Mouse (Mus musculus) thymus, adult 18-20 months (tissue): ENCODE data around the gene Hmg20b.
A peak's percentile ranks its signal among the peaks of the same experiment; 100 is the strongest.

Experiments used
- DNase-seq, 2 experiments: peaks; one replicate each; pipeline ENCODE4 v3.0.0; 2022; ENCODE audit warnings: mixed read lengths in 2 of 2

Gene Hmg20b

DNA sequence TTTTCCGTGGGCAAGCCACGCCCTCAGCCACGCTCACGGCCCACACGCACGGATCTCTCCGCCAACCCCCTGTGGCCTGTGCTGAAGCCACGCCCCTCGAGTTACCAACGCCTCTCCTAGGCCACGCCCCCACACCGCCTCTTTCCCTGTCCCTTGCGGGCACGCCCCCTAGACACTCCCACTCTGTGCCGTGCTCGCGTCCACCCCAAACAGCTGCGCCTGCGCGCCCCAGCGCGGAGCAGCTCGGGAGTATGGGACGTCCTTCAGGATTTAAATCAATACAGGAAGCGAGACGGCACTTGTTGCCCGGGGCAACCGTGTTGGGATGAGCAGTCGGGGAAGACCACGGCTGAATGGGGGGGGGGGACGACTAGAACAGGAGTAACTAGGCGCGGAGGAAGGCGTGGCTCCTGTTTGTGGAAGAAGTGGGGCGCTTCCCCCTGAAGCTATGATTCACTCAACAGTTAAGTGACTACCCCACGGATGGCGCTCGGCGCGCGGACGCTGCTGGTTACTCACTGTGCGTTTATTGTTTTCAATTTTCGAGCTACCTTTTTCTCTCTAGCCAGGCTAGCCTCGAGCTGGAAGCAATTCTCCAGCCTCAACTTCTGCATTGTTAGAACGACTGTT lies 28.4 kb upstream of the Hmg20b start:
- peak; percentile 100 for DNase-seq

DNA sequence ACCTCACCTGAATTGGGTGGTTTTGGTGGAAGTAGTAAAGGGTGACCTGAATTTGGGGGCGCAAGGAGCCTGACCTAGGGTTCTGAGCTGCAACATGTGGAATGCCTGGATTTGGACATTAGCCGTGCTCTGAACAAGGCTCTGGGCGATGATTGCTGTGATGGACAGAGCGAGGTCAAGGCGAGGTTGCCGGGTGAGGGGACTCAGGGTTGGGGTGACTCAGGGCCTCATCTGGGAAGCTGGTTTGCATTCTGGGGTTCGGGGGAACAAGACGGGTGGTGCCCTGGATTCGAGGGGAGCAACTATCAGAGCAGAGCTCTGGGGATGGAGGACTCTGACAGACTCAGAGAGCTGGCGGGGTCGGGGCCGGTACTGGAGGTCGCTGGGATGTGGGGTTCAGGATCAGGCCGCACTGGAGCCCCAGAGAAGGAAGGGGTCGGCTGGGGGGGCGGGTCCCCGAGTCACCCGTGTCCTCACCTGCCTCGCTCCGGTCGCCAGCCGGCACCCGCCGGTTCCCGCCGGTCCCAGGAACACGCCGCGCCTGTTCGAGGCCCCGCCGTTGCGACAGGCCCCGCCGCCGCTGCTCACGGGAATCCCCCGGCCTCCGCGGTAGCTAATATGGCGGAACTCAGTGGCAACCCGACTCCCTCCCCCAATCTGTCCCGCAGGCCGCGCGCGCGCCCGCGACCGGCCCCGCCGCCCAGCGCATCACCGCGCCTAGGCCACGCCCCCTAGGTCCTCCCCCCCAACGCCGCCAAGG lies 27.7 kb upstream of the Hmg20b start, which contains the start of gene Fzr1:
Gene Fzr1 (minus strand): TSS at position 724 of the 760 bp plus-strand sequence.
- DNase-seq = no peak

DNA sequence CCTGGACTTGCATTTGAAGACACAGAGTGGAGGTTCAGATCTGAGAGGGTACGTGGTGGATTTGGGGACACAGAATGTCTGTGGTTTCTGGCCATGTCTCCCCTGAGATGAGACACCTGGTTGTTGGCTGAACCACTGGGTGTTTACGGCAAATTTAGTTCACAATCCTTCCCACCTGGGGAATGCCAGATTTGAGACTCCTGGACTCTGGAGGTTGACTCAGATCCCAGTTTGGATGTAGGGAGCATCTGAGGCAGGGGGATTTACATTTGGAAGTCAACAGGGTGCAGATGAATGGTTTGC lies 27.0 kb upstream of the Hmg20b start:
- DNase-seq = no peak

DNA sequence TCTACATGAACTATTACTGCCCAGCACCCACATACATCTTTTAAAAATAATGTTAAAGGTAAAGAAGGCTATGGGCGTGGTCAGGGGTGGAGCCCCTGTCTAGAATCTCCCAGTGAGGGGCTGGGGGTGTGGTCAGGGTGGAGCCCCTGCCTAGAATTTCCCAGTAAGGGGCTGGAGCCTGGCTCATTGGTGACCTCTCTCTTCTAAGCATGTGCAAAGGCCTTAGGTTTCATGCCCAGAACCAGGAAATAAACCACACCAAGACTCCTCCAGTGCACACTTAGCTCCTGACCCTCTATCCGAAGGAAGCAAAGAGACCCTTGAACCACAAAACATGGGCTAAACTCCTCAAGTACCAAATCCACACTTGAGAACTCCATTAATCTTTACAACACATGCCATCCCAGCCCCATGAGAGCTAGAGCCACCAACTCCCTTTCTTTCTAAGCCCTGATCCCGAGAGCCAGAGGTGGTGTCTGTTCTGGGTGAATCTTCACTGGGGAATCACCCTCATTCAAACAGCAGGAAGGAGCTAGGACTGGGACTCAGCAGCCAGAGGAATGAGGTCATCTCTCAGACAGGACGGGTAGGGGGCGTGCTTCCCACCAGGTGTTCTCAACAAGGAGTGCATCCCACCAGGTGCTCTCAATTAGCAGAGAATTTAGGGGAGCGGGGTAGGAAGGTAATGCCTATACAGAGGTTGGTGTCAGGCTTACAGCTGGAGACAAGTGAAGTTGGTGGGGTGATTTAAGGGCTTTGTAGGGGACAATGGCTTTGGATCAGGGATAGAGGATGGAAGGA lies 26.5 kb upstream of the Hmg20b start:
- DNase-seq = no peak

DNA sequence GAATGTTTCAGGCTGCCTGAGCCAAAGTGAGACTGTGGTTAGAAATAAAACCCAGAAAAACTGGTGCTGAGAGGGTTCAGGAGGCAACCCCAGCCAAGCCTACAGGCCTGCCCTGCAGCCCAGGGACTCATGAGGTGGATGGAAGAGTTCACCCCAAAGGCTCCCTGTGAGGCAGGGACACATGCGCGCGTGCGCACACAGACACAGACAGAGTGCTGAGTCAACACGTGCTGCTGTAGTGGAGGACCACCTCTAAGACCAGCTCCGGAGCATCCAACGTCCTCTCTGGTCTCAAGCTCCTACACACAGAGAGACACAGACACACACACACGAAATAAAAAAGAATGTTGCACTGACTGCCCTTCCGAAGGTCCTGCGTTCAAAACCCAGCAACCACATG lies 25.0 kb upstream of the Hmg20b start:
- no peak for DNase-seq

DNA sequence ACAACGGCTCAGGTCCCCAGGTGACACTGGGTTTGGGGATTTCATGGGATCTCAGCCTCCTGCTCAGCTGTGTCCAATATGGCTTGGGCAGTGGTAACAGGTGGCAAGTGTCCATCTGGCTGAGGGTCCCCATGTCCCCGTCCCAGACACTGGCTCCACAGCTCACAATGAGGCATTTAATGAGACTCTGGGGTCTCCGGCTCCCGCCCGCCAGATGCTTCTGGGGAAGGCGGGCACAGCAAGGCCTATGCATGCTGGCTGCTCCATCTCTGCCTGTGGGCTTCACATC lies 16.9 kb upstream of the Hmg20b start:
- no peak for DNase-seq

DNA sequence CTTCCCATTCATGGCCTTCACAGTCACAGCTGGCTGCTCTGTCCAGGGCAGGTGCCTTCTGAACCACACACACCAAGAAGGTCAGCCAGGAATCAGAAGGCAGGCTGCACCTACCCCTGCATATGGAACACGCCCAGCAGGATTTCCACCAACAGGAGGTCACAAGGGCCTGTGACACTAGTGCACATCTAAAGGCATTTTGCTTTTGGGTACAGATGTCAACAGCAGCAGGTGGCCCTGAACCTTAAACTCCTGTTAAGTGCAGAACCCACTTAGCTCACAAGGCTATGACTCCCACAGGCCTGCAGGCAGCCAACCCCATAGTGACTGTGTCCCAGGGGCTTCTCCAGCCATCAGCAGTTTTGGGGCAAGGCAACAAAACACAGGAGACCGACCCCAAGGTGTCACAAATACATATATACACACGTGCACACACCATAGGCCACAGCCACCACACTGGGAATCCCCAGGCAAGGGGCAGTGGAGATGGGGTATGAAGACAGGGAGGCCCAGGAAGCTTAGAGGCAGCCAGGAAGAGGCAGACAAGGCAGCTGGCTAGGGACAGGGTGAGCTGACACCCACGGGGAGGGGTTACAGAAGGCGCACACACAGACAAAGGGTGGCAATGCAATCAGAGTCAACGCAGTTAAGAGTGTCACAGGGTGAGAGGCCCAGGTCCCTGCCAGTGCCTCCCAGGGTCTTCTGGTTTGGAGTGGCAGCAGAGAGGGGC lies 16.4 kb upstream of the Hmg20b start:
- no peak for DNase-seq

DNA sequence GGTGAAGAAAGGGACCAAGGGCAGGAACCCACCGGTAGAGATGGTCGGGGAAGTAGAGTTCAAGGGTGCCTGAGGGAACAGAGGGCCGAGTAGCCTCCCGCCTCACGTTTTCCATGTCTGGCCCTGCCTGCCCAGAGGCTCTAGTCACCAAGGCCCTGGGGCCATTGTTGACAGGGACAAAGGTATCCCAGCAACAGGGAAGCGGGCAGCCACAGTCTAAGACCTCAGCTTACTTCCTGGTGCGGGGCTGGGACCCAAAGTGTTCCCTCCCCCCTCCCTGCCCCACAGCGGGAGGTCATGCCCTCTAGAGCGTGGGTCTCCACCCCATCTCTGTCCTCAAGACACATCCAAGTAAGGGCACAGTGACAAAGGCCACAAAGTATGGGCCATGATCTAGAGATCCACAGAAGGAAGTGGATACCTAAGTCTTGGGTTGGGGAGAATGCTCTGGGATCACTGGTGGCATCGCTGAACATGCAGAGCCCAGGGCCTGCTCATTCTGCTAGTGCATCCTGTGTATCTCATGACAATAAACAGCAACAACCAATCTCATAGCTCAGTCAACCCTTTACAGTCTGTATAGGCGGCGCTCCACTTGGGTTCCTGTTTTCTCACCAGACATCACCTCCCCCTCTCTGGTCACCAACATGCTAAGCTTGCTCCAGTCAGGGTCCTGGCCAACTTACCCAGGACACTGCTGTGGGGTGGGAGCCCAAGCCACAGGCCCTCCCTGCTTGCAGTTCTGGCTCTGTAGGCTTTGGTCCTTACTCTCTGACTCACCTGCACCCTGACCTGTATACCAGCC lies 15.6 kb upstream of the Hmg20b start, which contains the start of gene 4930404N11Rik:
Gene 4930404N11Rik (minus strand): TSS at position 145 of the 805 bp plus-strand sequence.
- DNase-seq = no peak

DNA sequence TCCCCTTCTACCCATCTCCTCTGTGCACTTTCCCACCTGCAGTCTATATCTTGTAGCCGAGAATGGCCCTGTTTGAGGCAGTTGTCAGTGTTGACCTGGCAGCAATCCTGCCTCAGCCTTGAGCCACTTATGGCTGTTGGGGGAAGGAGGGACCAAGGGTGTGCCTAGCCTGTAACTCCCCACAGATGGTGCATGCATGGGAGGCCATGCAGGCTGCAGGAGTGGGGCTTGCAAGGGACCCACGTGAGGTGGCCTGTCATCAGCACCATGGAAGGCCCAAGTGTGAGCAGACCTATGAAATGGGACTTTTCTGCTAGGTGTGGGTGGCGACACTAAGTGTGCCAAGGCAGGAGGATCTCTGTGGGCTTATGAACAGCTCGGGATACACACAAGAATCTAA lies 14.8 kb upstream of the Hmg20b start:
- no peak for DNase-seq

DNA sequence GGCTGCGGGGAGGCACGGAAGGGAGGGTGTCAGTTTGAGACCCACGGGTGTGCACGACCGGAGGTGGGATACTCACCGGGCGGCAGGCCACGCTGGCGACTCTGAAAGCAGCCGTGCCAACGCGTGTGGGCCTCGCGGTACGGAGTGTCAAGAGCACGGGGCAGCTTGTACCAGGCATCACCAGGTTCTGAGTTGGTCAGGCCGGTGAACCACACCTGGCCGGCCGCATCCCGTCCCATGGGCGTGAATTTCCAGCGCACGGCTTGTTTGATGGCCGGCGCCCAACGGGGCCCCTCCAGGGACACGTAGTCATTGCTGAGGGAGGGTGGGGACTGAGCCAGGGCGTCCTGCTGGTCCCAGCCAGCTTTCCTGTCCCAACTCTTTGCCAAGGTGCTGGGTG lies 14.4 kb upstream of the Hmg20b start:
- DNase-seq = no peak

DNA sequence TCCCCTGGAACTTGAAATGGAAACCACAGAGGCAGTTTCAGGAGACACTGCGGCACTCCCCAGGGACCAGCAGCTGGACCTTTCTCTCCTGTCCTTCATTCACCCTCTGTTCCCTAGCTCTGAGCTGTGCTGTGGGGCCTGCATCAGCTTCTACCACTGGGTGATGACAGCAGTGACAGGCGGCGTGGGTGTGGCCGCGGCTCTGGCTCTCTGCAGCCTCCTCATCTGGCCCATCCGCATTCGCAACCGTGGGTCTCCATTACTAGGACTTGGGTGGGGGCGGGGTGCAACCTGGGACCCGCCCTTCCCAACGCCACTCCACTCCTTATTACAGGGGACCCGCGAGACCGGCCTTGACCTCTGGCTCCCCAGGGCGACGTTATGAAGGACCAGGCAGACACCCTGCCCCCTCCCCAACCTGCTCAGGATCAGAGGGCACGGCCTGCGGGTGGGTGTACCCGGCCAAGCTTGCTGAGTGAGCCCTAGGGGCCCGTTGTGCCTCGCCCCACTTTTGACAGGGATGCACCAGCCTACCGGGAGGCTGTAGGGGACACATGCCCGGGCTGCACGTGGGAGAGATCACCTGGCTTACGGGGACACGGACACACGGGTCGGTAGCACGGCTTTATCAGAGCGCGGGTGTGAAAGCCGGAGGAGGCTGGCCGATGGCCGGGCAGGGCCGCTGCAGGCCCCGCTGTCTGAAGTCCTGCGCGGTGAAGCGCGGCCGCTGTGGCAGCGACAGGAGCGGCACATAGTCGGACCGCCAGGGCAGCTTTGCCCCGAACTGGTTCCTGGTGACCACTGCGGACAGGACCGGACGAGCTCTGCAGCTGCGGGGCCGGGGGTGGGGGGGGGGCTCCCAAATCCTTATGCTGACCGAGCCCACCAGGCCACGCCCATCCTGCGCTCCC lies 13.4 kb upstream of the Hmg20b start:
- DNase-seq = no peak

DNA sequence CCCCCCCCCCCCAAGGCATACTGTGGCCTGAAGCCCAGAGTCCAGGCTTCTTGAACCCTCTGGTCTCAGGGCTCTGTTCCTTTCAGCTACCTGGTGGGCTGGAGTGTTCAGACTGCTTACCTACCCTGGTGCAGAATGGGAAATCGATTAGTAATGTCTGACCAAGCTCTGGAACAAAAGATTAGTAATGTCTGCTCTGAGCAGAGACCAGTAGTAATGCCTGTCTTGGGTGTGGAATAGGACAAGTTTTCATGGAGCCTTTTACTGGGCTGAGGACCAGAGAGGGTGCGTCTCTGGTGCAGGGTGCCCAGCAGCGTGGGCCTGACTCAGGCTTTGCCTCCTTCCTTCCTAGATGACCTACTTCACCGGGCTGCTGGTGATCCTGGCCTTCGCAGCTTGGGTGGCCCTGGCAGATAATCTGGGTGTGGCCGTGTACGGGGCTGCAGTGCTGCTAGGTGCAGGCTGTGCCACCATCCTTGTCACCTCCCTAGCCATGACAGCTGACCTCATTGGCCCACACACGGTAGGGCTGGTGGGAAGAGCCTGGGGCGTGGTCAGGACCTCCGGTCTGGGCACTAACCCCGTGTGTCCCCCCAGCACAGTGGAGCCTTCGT lies 12.2 kb upstream of the Hmg20b start:
- DNase-seq = no peak

DNA sequence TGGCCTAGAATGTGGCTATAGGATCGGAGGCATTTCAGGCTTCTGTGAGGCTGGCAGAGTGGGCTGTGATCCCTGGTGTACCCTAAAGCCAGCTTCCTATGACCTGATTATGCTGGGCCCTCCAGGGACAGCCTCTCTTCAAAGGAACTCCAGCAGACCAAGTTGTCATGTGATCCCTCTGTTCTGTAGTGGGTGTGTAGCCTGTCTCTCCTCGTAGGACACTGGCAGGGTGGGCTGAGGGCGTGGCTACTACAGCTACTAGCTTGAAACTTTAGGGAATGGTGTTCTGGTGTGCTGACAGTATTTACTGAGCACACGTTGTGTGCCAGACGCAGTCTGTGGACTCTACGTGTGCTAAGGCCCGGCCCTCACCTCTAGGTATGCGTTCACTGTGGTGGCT lies 10.4 kb upstream of the Hmg20b start:
- no peak for DNase-seq

DNA sequence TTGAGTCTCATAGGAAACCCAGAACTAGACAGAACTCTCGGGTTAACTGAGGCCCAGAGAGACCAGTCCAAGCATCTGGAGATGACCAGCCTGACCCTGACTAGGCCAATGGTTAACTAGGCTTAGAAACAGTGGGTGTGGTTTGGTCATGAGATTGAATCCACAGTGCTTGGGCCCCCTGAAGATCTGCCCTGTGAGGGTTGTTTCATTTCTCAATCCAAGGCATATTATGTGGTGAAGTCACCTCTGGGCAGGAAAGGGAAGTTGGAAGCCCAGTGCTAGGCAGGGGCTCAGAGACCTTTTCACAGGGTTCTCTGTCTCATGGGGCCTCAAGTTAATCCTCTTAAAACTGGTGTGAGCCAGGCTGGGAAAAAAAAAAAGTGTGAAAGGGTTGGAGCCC lies 8.6 kb upstream of the Hmg20b start:
- DNase-seq = no peak

DNA sequence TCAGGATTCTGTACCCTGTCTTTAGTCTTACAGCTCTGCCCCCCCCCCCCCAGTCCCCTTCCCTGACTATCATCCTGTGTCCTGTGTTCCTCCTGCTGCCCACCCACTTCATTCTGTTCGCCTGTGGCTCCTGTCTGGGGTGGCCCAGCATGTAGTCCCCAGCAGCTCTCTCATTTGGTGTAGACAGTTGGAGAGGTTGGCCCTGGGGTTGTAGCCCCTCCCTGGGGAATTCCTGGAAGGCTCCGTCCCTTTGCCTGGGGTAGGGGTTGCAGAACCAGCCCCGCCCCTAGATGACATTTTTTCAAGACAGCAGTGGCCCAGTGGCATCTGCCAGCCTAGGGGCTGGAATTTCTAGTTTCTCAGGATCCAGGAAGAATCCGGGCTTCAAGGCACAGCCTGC lies 7.9 kb upstream of the Hmg20b start:
- no peak for DNase-seq

DNA sequence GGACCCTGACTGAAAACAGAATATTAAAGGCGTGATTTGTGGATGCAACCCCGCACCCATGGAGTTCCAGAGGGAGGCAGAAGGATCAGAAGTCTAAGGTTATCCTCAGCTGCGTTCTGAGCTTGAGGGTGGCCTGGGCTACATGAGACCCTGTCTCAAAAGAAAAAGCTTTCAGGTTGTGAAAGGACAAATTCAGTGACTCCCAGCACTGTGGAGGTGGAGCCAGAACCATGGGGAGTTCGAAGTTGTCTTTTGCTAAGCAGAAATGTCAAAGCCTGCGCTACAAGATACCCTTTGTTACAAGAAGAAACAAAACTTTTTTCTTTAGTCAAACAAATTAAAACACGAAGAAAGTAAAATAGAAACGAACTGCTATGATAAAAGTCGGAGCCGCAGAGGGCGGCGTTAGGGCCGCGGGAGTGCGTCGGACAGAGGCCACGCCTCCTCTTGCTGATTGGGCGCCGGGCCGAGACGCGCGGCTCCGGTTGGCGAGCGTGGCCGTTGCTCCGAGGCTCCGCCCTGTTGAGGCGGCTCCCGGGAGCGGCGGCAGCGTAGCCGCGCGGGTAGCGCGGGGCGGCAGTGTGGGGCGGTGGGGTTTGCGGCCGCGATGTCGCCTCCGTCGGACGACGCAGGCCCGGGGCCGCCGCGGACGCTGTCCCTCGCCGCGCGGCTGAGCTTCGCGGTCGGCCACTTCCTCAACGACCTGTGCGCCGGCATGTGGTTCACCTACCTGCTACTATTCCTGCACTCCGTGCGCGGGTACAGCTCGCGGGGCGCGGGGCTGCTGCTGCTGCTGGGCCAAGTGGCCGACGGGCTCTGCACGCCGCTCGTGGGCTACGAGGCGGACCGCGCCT lies 6.9 kb upstream of the Hmg20b start, which contains the start of gene Mfsd12:
Gene Mfsd12 (plus strand): TSS at position 501 of the 854 bp plus-strand sequence.
- peak; percentile 85 to 87 for DNase-seq

DNA sequence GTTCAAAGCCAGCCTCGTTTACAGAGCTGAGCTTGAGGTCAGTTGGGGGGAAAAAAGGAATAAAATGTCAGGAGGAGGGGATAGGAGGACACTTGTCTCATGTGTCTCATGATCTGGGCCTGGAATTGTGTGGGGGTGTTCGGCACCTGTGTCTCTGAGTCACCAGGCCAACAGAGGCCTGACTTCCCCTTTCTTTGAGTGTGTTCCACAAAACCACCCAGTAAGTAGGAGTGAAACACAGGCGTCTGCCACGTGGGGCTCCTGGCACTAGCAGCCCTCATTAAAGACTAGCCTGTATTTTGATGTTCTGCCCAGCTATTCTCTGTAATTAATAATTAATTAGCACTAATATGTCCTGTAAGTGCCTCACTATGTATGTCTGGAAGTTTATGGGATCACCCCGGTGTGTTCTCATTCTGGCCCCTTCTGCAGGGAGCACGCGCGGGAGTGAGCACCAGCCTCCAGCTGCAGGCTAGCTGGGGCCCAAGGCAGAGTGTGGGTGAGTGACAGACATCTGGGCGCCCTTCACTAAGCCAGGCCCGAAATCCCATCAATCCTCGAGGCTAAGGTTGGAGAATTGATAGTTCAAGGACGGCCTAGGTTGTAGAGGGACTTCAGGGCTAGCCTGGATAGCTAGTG lies 6.2 kb upstream of the Hmg20b start:
- DNase-seq = no peak

DNA sequence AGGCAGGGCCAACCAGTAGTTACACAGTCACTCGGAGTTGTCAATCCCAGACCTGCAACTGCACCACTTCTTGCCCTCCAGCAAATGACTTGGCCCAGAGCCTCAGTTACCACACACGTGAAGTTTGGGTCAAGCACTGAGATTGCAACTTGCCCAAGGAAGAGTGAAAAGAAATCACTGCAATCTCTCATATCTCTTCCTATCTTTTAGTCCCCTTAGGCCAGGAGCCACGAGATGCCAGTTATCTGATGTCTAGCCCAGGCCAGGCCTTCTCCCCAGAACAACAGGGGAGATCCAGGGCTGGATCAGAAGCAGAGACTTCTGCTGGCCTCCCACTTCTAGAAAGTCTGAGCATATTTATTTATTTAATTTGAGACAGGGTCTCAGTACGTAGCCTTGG lies 5.3 kb upstream of the Hmg20b start:
- DNase-seq = no peak

DNA sequence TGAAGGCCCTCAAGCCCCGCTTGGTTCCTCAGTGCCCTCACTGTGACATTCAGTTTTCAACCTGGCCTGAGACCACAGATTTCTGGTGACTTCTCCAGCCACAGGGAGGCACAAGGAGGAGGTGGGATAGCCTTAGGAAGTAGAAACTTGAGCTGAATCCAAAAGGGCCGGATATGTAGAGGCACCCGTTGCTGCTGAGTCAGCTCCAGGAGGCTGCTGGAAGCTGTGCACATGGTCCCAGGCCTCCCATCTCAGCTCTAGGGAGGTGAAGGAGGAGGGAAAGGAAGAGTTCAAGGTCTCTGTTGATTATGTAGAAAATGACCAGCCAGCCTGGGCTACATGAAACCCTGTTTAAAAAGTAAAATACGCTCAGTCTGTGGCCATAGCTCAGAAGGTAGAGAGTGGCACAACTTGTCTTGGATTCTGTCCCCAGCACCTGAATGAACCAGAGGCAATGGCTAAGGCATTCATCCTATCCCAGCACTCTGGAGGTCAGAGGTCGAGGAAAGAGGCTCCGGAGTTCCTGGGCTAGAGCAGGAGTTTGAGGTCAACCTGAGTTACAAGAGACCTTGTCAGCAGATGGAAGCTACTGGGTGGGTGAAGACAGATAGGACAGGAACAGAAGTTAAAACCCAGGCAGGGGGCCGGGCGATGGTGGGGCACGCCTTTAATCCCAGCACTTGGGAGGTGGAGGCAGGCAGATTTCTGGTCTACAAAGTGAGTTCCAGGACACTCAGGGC lies 4.6 kb upstream of the Hmg20b start:
- no peak for DNase-seq
